ENCODE assay signal across 13 mouse cellular contexts in the genomic region with DNA sequence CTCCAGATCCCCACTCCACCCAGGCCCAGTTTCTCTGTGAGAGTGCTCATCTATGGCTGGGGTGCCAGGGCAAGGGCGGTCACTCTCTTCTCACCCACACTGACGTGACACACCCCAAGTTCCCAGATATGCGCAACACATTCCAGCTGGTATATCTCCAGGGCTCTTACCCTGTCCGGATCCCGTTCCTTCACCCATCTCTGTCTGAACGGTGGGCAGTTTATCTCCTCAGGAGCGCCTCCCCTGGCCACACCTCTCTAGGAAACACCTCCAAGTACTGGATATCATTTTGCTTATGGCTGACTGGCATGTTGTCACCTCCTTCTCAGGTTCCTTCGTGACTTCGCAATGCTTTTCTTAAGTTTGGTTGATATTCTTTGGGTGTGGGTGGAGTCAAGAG. TPM values are rescaled to one million over a fixed set of nuclear protein-coding genes. Genes with fewer than 3 reads are reported as not detected.
A peak's percentile ranks its signal among the peaks of the same experiment; 100 is the strongest.
DNase-seq lines count a peak whose midpoint lies in the region; ATAC-seq and TF ChIP-seq lines count a peak whose summit lies in the region.
"Had no signal": no experiment of that assay in that cellular context is flagged by ENCODE, and none has a peak within 500 bp of the region (broad histone marks: within the 10 kb centered on the region; RNA-seq: fewer than 3 reads in every experiment).

No protein-coding gene starts in this region.

- H3K27ac ChIP-seq in forebrain, embryonic 13.5 days: no peak overlapping the region; the same call in 1 of the 2 replicates
- H3K27ac ChIP-seq in forebrain, embryonic 11.5 days (ENCODE audit: low read depth, low read length): no peak overlapping the region
- no peak overlapping the region for H3K27ac ChIP-seq in kidney, embryonic 14.5 days (ENCODE audit: low read depth, low read length)
- H3K27ac ChIP-seq in limb, embryonic 14.5 days (replicated peaks; ENCODE audit: low read depth, low read length): no peak overlapping the region

- DNase-seq in forebrain, embryonic 11.5 days (ENCODE audit: low spot score): no peak
- DNase-seq in kidney, postnatal 4 days: no peak
- no peak for DNase-seq in limb, embryonic 14.5 days (ENCODE audit: low spot score)
- DNase-seq in MN1 (ENCODE audit: low spot score): no peak
- DNase-seq in lung, postnatal 36 days: no peak
- DNase-seq: B cell, adult 2 months; cerebellum, adult 9-11 months; gastrocnemius, postnatal 25 days; right cerebral cortex, adult 18-20 months had no signal

- H3K4me1 ChIP-seq in forebrain, embryonic 13.5 days: peaks cover 23% of the 10 kb centered on the region; the same call in 1 of the 2 replicates
- H3K4me1 ChIP-seq in forebrain, embryonic 11.5 days (replicated peaks; ENCODE audit: control insufficient read depth, insufficient read depth, low read length): peaks cover 4% of the 10 kb centered on the region; the same call in 1 of the 2 replicates
- peaks cover 22% of the 10 kb centered on the region for H3K4me1 ChIP-seq in kidney, embryonic 14.5 days (ENCODE audit: control insufficient read depth, insufficient read depth, low read length)
- peaks cover 87% of the 10 kb centered on the region for H3K4me1 ChIP-seq in E14TG2a.4 (replicated peaks; ENCODE audit: low read depth, low read length)
- H3K4me1 ChIP-seq in limb, embryonic 14.5 days (ENCODE audit: control insufficient read depth, insufficient read depth, low read length): peaks cover 10% of the 10 kb centered on the region

- TF ChIP-seq CTCF in E14TG2a.4 (conservative IDR thresholded peaks at IDR 0.05; ENCODE audit: low read length): no peak

- H3K27me3 ChIP-seq in forebrain, embryonic 13.5 days: no peaks in the 10 kb centered on the region
- H3K27me3 ChIP-seq in forebrain, embryonic 11.5 days (ENCODE audit: control insufficient read depth, insufficient read depth, low read length): no peaks in the 10 kb centered on the region
- no peaks in the 10 kb centered on the region for H3K27me3 ChIP-seq in kidney, embryonic 14.5 days (ENCODE audit: control insufficient read depth, insufficient read depth, low read length)
- no peaks in the 10 kb centered on the region for H3K27me3 ChIP-seq in E14TG2a.4 (ENCODE audit: insufficient read depth, low read length)
- H3K27me3 ChIP-seq in limb, embryonic 14.5 days (ENCODE audit: control insufficient read depth, insufficient read depth, low read length): no peaks in the 10 kb centered on the region

- H3K36me3 ChIP-seq in forebrain, embryonic 13.5 days (ENCODE audit: poor library complexity, severe bottlenecking): no peaks in the 10 kb centered on the region
- H3K36me3 ChIP-seq in forebrain, embryonic 11.5 days (ENCODE audit: control insufficient read depth, insufficient read depth, low read length): no peaks in the 10 kb centered on the region
- H3K36me3 ChIP-seq in kidney, embryonic 14.5 days (ENCODE audit: control insufficient read depth, insufficient read depth, low read length): no peaks in the 10 kb centered on the region
- no peaks in the 10 kb centered on the region for H3K36me3 ChIP-seq in E14TG2a.4 (ENCODE audit: insufficient read depth, low read length)
- no peaks in the 10 kb centered on the region for H3K36me3 ChIP-seq in limb, embryonic 14.5 days (ENCODE audit: control insufficient read depth, insufficient read depth, low read length)

- 22% methylated on average over 9 of the region's 9 CpGs for WGBS in forebrain, embryonic 13.5 days
- 24% methylated on average over 9 of the region's 9 CpGs for WGBS in forebrain, embryonic 11.5 days
- WGBS in kidney, embryonic 14.5 days: 18% methylated on average over 9 of the region's 9 CpGs
- 14% methylated on average over 9 of the region's 9 CpGs for WGBS in limb, embryonic 14.5 days

- no peak overlapping the region for H3K4me2 ChIP-seq in forebrain, embryonic 13.5 days
- no peak overlapping the region for H3K4me2 ChIP-seq in forebrain, embryonic 11.5 days (ENCODE audit: low read depth, low read length, severe bottlenecking)
- peak overlapping the region; percentile 24 for H3K4me2 ChIP-seq in kidney, embryonic 14.5 days (replicated peaks; ENCODE audit: low read depth, low read length)
- peak overlapping the region; percentile 13 for H3K4me2 ChIP-seq in limb, embryonic 14.5 days (replicated peaks; ENCODE audit: low read depth, low read length, severe bottlenecking)

- ATAC-seq in forebrain, embryonic 13.5 days: no peak
- no peak for ATAC-seq in forebrain, embryonic 11.5 days (replicated peaks; ENCODE audit: low FRiP score)
- no peak for ATAC-seq in kidney, embryonic 14.5 days (ENCODE audit: low FRiP score, low TSS enrichment)
- no peak for ATAC-seq in limb, embryonic 14.5 days (ENCODE audit: low FRiP score, low read depth)
- ATAC-seq: lung, postnatal 0 days had no signal

- H3K9me3 ChIP-seq in forebrain, embryonic 13.5 days (replicated peaks): no peaks in the 10 kb centered on the region
- H3K9me3 ChIP-seq in forebrain, embryonic 11.5 days (ENCODE audit: control insufficient read depth, low read length): no peaks in the 10 kb centered on the region
- H3K9me3 ChIP-seq in kidney, embryonic 14.5 days (ENCODE audit: control insufficient read depth, low read length): no peaks in the 10 kb centered on the region
- no peaks in the 10 kb centered on the region for H3K9me3 ChIP-seq in E14TG2a.4 (ENCODE audit: low read length)
- H3K9me3 ChIP-seq in limb, embryonic 14.5 days (ENCODE audit: control insufficient read depth, low read length): no peaks in the 10 kb centered on the region

- TF ChIP-seq POLR2A in limb, embryonic 14.5 days (IDR thresholded peaks at IDR 0.05; ENCODE audit: borderline replicate concordance, extremely low read depth, insufficient read depth, insufficient read length): no peak

- no peak overlapping the region for H3K4me3 ChIP-seq in forebrain, embryonic 13.5 days
- no peak overlapping the region for H3K4me3 ChIP-seq in forebrain, embryonic 11.5 days (ENCODE audit: low read depth, low read length)
- H3K4me3 ChIP-seq in kidney, embryonic 14.5 days (ENCODE audit: low read length): no peak overlapping the region
- H3K4me3 ChIP-seq in E14TG2a.4 (replicated peaks; ENCODE audit: low read length): peak overlapping the region; percentile 41
- no peak overlapping the region for H3K4me3 ChIP-seq in limb, embryonic 14.5 days (replicated peaks; ENCODE audit: low read length)

- H3K9ac ChIP-seq in forebrain, embryonic 13.5 days: 0 out of 2 replicates have a peak overlapping the region, but pooled peaks have one; percentile 3
- no peak overlapping the region for H3K9ac ChIP-seq in forebrain, embryonic 11.5 days (ENCODE audit: low read length)
- no peak overlapping the region for H3K9ac ChIP-seq in kidney, embryonic 14.5 days (ENCODE audit: low read depth, low read length)
- H3K9ac ChIP-seq in limb, embryonic 14.5 days (ENCODE audit: low read depth, low read length, severe bottlenecking): no peak overlapping the region

RNA-seq across cellular contexts. Expression of a gene that starts 4.9 kb away (rescaled TPM):
- polyA plus RNA-seq in forebrain, embryonic 13.5 days (2015; fragmentation: Nextera tagmentation; extraction: Ambion mirVana): 10.1 and 12.9 TPM in 2 replicates
- polyA plus RNA-seq in forebrain, embryonic 11.5 days (2014; fragmentation: Nextera tagmentation; extraction: Ambion mirVana): 24.2 and 30.9 TPM in 2 replicates
- polyA plus RNA-seq in kidney, embryonic 14.5 days (2014; fragmentation: Nextera tagmentation; extraction: Ambion mirVana): 37.0 and 39.2 TPM in 2 replicates
- 34.5 and 45.3 TPM in 2 replicates for polyA plus RNA-seq in limb, embryonic 14.5 days (2012; rRNA removed)
- 21.1 and 23.6 TPM in 2 replicates for polyA plus RNA-seq in limb, embryonic 14.5 days (2014; fragmentation: Nextera tagmentation; extraction: Ambion mirVana)

RNA-seq across cellular contexts. Expression of a gene that starts 5.0 kb away (rescaled TPM):
- 194 and 210 TPM in 2 replicates for polyA plus RNA-seq in forebrain, embryonic 13.5 days (2015; fragmentation: Nextera tagmentation; extraction: Ambion mirVana)
- polyA plus RNA-seq in forebrain, embryonic 11.5 days (2014; fragmentation: Nextera tagmentation; extraction: Ambion mirVana): 148 and 164 TPM in 2 replicates
- polyA plus RNA-seq in kidney, embryonic 14.5 days (2014; fragmentation: Nextera tagmentation; extraction: Ambion mirVana): 128 and 197 TPM in 2 replicates
- polyA plus RNA-seq in limb, embryonic 14.5 days (2012; rRNA removed): 112 and 120 TPM in 2 replicates
- 214 and 227 TPM in 2 replicates for polyA plus RNA-seq in limb, embryonic 14.5 days (2014; fragmentation: Nextera tagmentation; extraction: Ambion mirVana)

RNA-seq across cellular contexts. Expression of a gene that starts 22.8 kb away (rescaled TPM):
- 1.1 and 1.2 TPM in 2 replicates for polyA plus RNA-seq in forebrain, embryonic 13.5 days (2015; fragmentation: Nextera tagmentation; extraction: Ambion mirVana)
- polyA plus RNA-seq in forebrain, embryonic 11.5 days (2014; fragmentation: Nextera tagmentation; extraction: Ambion mirVana): 0.51 and 0.81 TPM in 2 replicates
- 1.6 and 1.9 TPM in 2 replicates for polyA plus RNA-seq in kidney, embryonic 14.5 days (2014; fragmentation: Nextera tagmentation; extraction: Ambion mirVana)
- polyA plus RNA-seq in limb, embryonic 14.5 days (2012; rRNA removed): 4.0 and 7.1 TPM in 2 replicates
- polyA plus RNA-seq in limb, embryonic 14.5 days (2014; fragmentation: Nextera tagmentation; extraction: Ambion mirVana): 2.5 and 3.9 TPM in 2 replicates

RNA-seq across cellular contexts. Expression of a gene that starts 41.4 kb away (rescaled TPM):
- polyA plus RNA-seq in forebrain, embryonic 13.5 days (2015; fragmentation: Nextera tagmentation; extraction: Ambion mirVana): 24.0 and 26.9 TPM in 2 replicates
- 20.1 and 21.1 TPM in 2 replicates for polyA plus RNA-seq in forebrain, embryonic 11.5 days (2014; fragmentation: Nextera tagmentation; extraction: Ambion mirVana)
- polyA plus RNA-seq in kidney, embryonic 14.5 days (2014; fragmentation: Nextera tagmentation; extraction: Ambion mirVana): 21.8 and 22.0 TPM in 2 replicates
- 17.6 and 18.0 TPM in 2 replicates for polyA plus RNA-seq in limb, embryonic 14.5 days (2012; rRNA removed)
- polyA plus RNA-seq in limb, embryonic 14.5 days (2014; fragmentation: Nextera tagmentation; extraction: Ambion mirVana): 16.8 and 17.2 TPM in 2 replicates

Comparison
In these comparisons a context has a peak if more than half of its experiments do, and no peak if none do; other contexts are left out.
1. H3K4me2 ChIP-seq: peak in kidney, embryonic 14.5 days (single experiment) and limb, embryonic 14.5 days (single experiment); none in forebrain, embryonic 13.5 days (single experiment) and forebrain, embryonic 11.5 days (single experiment).